Mouse (Mus musculus) bone marrow, adult 2 months (tissue): Measurements from ENCODE around the gene Agbl5.

Experiments
- CTCF ChIP-seq: fragments of 200-500 bp; IDR thresholded peaks from 2 replicates; pipeline ENCODE4 v1.5.1; 2011; ENCODE audit warnings: low read length, control low read depth; ENCODE audit not compliant: control insufficient read depth, insufficient read depth
- POLR2A ChIP-seq: fragments of 200-500 bp; IDR thresholded peaks from 2 replicates; pipeline ENCODE4 v1.6.1; 2011; ENCODE audit warnings: low read depth, mild to moderate bottlenecking, control low read depth, low read length, borderline replicate concordance; ENCODE audit not compliant: control insufficient read depth

- TF ChIP-seq CTCF, result no peak
- no peak for TF ChIP-seq POLR2A
These were observed 28.9 kb downstream of the Agbl5 start for GRCm38 (mm10) chr5:30917348-30917747.
